Mouse (Mus musculus) erythroblast, embryonic 14.5 days (primary cell): ENCODE measurements around the gene Olfr523.
"Not testable (repeated sequence)": the region's sequence is repeated elsewhere in the genome, so short reads cannot be mapped to it uniquely, and the experiment has no call there.

ENCODE experiments used
- GATA1 ChIP-seq: IDR thresholded peaks from 2 replicates; pipeline ENCODE4 v1.6.1; 2012; ENCODE audit warnings: low read length, inconsistent platforms, mixed read lengths
- TAL1 ChIP-seq: IDR thresholded peaks from 3 replicates; pipeline ENCODE4 v1.6.1; 2012; ENCODE audit warnings: low read length, inconsistent platforms, mixed read lengths

GRCm38 (mm10) chr7:140134033-140134432, 39.0 kb upstream of the Olfr523 start:
- not testable (repeated sequence) for TF ChIP-seq GATA1, TAL1
